In the genomic region with DNA sequence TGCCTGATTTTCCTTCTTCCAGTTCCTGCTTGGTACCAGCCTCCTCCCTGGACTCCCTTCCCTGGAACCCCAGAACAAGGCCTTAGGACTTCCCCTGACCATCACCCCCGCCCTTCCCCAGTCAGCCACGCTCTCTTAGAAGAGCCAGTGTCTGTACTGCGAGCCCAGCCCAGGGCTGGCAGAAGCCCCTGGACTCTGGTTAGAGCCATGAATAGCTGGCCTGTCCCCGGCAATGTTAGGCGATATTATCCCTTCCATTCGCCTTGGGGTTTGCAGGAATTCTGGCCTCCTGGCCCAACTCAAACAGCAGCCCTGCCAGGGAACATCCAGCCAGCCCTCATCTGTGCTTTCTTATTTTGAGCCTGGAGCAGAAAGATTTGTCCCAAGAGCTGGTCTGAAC, we compare ENCODE assay signal across 9 mouse cellular contexts. TPM values are rescaled to one million over a fixed set of nuclear protein-coding genes. Genes with fewer than 3 reads are reported as not detected.
DNase-seq lines count a peak whose midpoint lies in the region; ATAC-seq and TF ChIP-seq lines count a peak whose summit lies in the region.
"Had no signal": no experiment of that assay in that cellular context is flagged by ENCODE, and none has a peak within 500 bp of the region (broad histone marks: within the 10 kb centered on the region; RNA-seq: fewer than 3 reads in every experiment).

No protein-coding gene starts in this region.

- WGBS in hindbrain, embryonic 14.5 days, result 86% methylated on average over 6 of the region's 6 CpGs
- WGBS in kidney, embryonic 14.5 days, result 90% methylated on average over 6 of the region's 6 CpGs

- no peak for TF ChIP-seq CTCF in gastrocnemius, adult 2 months (IDR thresholded peaks at IDR 0.05)

- H3K36me3 ChIP-seq in hindbrain, embryonic 14.5 days (replicated peaks; ENCODE audit: control insufficient read depth, insufficient read depth), result no peaks in the 10 kb centered on the region
- peaks cover 5% of the 10 kb centered on the region; the same call in 1 of the 2 replicates for H3K36me3 ChIP-seq in kidney, embryonic 14.5 days (ENCODE audit: control insufficient read depth, insufficient read depth, low read length)

- no peak overlapping the region for H3K4me2 ChIP-seq in hindbrain, embryonic 14.5 days (replicated peaks)
- no peak overlapping the region for H3K4me2 ChIP-seq in kidney, embryonic 14.5 days (replicated peaks; ENCODE audit: low read depth, low read length)
- H3K4me2 ChIP-seq: lung, embryonic 15.5 days had no signal

- no peak for ATAC-seq in hindbrain, embryonic 14.5 days (ENCODE audit: low FRiP score)
- no peak for ATAC-seq in kidney, embryonic 14.5 days (ENCODE audit: low FRiP score, low TSS enrichment)

- H3K27me3 ChIP-seq in hindbrain, embryonic 14.5 days (ENCODE audit: control insufficient read depth, insufficient read depth, low read length), result no peaks in the 10 kb centered on the region
- H3K27me3 ChIP-seq in kidney, embryonic 14.5 days (ENCODE audit: control insufficient read depth, insufficient read depth, low read length), result no peaks in the 10 kb centered on the region
- H3K27me3 ChIP-seq: lung, embryonic 15.5 days had no signal

- intact Hi-C loops in gastrocnemius, adult 2 months (cut with DNase I), result no loop called here
- intact Hi-C loops in left cerebral cortex, postnatal 4 days (cut with DNase I), result no loop called here

- peak; percentile 55 for DNase-seq in layer of hippocampus, adult 11-12 months (ENCODE audit: low spot score)
- DNase-seq in layer of hippocampus, adult 9-10 months (ENCODE audit: low spot score), result no peak
- peak; percentile 80 for DNase-seq in gastrocnemius, adult 2 months
- peak; percentile 69 to 74 for DNase-seq in heart, adult 9 months (ENCODE audit: low spot score in 2 of 2)
- DNase-seq in left cerebral cortex, postnatal 4 days, result peak; percentile 32
- no peak for DNase-seq in hindbrain, embryonic 14.5 days (ENCODE audit: low spot score)
- DNase-seq: cerebellum, postnatal 25 days had no signal

- no peaks in the 10 kb centered on the region for H3K9me3 ChIP-seq in hindbrain, embryonic 14.5 days (ENCODE audit: control insufficient read depth, low read length)
- no peaks in the 10 kb centered on the region for H3K9me3 ChIP-seq in kidney, embryonic 14.5 days (ENCODE audit: control insufficient read depth, low read length)
- H3K9me3 ChIP-seq: lung, embryonic 15.5 days had no signal

- H3K4me1 ChIP-seq in hindbrain, embryonic 14.5 days (replicated peaks; ENCODE audit: control insufficient read depth, insufficient read depth, low read length), result no peaks in the 10 kb centered on the region
- H3K4me1 ChIP-seq in kidney, embryonic 14.5 days (ENCODE audit: control insufficient read depth, insufficient read depth, low read length), result no peaks in the 10 kb centered on the region
- H3K4me1 ChIP-seq: lung, embryonic 15.5 days had no signal

- H3K27ac ChIP-seq in gastrocnemius, adult 2 months, result peak overlapping the region; percentile 28
- no peak overlapping the region for H3K27ac ChIP-seq in hindbrain, embryonic 14.5 days
- no peak overlapping the region for H3K27ac ChIP-seq in kidney, embryonic 14.5 days (ENCODE audit: low read depth, low read length)
- H3K27ac ChIP-seq: lung, embryonic 15.5 days had no signal

- H3K4me3 ChIP-seq in gastrocnemius, adult 2 months, result no peak overlapping the region
- H3K4me3 ChIP-seq in hindbrain, embryonic 14.5 days (replicated peaks; ENCODE audit: low read length), result no peak overlapping the region
- H3K4me3 ChIP-seq in kidney, embryonic 14.5 days (ENCODE audit: low read length), result no peak overlapping the region
- H3K4me3 ChIP-seq: lung, embryonic 15.5 days had no signal

- H3K9ac ChIP-seq in hindbrain, embryonic 14.5 days, result no peak overlapping the region
- no peak overlapping the region for H3K9ac ChIP-seq in kidney, embryonic 14.5 days (ENCODE audit: low read depth, low read length)
- H3K9ac ChIP-seq: lung, embryonic 15.5 days had no signal

RNA-seq across cellular contexts. Expression of a gene that starts 39.9 kb away (rescaled TPM):
- total RNA-seq in gastrocnemius, adult 2 months (2021), result under 1 TPM; 0.23 to 0.75 TPM
- total RNA-seq in left cerebral cortex, postnatal 4 days (2021), result 1 to 10 TPM; 2.5 to 3.1 TPM
- 2.0 and 2.6 TPM in 2 replicates for polyA plus RNA-seq in hindbrain, embryonic 14.5 days (2014; fragmentation: Nextera tagmentation; extraction: Ambion mirVana)
- polyA plus RNA-seq in kidney, embryonic 14.5 days (2014; fragmentation: Nextera tagmentation; extraction: Ambion mirVana), result 8.8 and 10.6 TPM in 2 replicates

Comparison
In these comparisons a context has a peak if more than half of its experiments do, and no peak if none do; other contexts are left out.
1. DNase-seq: peak in layer of hippocampus, adult 11-12 months (single experiment), gastrocnemius, adult 2 months (single experiment), heart, adult 9 months (2 of 2) and left cerebral cortex, postnatal 4 days (single experiment); none in layer of hippocampus, adult 9-10 months (single experiment) and hindbrain, embryonic 14.5 days (single experiment).